Mouse (Mus musculus): ENCODE data around the gene Adra1b.

Adra1b gene

DNA sequence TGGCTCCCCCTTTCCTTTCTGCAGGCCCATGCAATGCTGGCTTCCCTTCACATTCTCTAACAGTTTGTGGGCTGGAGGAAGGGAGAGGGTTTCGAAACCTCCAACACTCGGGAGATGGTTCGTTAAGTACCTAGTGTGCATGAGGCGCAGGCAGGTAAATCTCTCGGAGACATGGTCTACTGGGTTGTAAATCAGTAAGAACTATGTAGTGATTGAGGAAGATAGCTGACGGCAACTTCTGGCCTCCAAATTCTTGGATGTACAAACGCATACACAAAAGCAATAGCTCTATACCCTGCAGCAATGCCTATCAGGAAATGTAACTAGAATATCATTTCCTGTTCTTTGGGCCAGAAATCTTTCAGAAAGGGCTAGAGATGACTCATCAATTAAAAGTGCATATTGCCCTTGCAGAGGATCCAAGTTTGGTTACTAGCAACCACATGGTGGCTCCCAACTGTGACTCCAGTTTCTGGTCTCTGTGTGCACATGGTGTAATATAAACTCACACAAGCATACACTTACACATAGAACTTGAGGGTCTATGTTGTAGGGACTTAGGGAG lies 172.2 kb downstream of the Adra1b start:
- no peak for DNase-seq (ENCODE audit: low spot score in 2 of 2)

DNA sequence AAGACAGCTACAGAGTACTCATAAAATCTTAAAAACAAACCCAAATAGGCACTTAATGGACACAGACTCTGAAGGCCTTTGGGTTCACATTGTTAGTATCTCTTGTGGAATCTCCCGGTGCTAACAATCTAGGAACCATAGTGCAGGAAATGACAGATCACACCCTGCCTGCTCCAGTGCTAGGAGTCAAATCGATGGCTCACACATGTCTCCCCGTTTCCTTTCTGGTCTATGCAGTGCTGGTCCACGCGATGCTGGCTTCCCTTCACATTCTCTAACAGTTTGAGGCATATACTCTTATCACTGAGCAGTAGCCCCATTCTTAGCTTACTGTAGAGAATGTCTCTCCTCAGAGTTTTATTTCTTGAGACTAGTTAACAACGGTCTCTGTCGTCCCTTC lies 173.2 kb downstream of the Adra1b start:
- no peak for DNase-seq (ENCODE audit: low spot score in 2 of 2)
